Mouse (Mus musculus) heart, adult 9 months (tissue): ENCODE results near the gene Anp32a.

Source experiments
- DNase-seq, 2 experiments: peaks; one replicate each; pipeline ENCODE4 v3.0.0; 2022; ENCODE audit warnings: low spot score in 2 of 2

Anp32a gene

GRCm38 (mm10) chr9:62369172-62369571, 28.1 kb downstream of the Anp32a start:
- DNase-seq: no peak

DNA sequence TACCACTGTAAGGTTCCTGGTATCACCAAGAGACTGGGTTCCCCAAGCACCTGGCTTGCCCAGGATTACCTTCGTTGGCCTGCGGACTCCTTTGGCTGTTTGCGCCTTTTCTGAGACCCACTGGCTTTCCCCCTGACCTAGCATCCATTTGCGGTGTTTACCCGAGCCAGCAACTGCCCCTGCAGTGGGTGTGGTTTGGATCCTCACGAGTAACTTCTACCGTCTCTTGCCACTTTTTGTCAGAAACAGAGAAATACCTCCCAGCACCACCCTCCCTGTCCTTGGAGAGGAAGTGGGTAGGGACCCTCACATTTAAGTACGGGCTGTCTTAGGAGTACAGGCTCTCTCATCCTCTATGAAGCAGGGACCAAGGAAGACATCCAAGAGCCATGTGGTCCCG, 29.1 kb downstream of the Anp32a start:
- no peak for DNase-seq

- no peak for DNase-seq
These were observed 29.7 kb downstream of the Anp32a start for GRCm38 (mm10) chr9:62370648-62371280.

- DNase-seq: no peak
These were observed 30.9 kb downstream of the Anp32a start for GRCm38 (mm10) chr9:62371745-62372555.

DNA sequence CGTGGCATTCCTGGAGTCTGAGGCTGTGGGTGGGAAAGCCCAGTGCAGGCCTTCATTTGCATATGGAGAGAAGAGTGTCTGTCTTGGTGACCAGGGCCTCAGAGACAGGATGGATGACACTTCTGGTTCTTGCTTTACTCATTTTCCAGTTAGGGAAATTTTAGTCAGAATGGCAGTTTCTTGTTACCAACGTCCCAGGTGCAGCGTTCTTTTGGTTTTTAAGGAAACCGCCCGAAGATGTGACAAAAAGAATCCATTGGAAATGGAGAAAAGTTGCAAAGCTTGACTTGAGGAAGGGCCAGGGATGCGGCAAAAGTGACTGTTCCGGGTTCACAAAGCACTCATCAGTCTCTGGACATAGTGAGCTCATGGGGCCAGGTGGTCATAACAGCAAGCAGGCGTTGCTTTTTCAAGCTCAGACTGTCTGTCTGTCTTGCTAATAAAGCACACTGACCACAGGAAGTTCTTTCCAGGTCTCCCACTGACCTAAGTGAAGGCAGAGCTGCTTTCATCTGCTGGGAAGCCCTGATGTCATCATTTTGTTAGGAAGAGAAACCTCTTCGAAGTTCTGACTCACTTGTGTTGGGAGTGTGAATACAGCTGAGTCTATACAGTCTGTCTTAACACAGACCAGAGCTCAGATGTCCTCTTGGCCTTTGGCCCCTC, 31.6 kb downstream of the Anp32a start:
- no peak for DNase-seq

- no peak for DNase-seq
These were observed 32.4 kb downstream of the Anp32a start for GRCm38 (mm10) chr9:62373222-62374123.

DNA sequence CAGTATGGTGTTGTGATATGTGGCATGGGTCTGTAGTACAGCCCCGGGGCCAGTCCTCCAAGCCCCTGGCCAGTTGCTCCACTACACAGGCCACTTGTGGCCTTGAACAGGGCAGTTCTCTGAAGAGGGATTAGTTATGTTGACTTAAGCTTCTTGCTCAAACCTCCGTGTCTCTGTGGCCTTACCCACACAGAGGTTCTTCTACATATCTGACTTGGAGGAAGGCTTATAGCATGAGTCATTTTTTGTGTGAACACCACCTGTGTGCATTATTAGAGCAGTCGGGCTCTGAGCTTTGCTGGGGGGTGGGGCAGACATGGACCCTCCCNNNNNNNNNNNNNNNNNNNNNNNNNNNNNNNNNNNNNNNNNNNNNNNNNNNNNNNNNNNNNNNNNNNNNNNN, 33.2 kb downstream of the Anp32a start:
- no peak for DNase-seq

GRCm38 (mm10) chr9:62377897-62378296, 36.8 kb downstream of the Anp32a start:
- DNase-seq: no peak

DNA sequence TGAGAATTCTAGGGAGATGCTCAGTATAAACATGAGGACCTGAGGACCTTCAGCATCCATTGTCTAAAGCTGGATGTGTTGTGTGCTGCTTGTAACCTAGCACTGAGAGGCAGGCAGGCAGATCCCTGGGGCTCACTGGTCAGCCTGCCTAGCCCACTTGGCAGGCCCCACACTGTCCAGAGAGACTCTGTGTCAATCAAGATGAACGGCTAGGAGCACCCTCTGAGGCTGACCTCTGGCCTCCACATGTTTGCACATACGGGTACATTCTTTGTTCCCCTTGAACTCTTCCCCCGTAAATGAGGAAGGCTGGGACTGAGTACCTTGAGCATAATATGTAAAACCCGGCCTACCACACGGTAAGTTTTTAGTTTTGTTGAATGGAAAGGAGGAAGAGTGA, 39.3 kb downstream of the Anp32a start:
- no peak for DNase-seq

GRCm38 (mm10) chr9:62381402-62381913, 40.4 kb downstream of the Anp32a start:
- peak; percentile 56 to 69 for DNase-seq

- DNase-seq: peak in 1 of 2 experiments; percentile 50
These were observed 41.5 kb downstream of the Anp32a start for GRCm38 (mm10) chr9:62382519-62383084.

DNA sequence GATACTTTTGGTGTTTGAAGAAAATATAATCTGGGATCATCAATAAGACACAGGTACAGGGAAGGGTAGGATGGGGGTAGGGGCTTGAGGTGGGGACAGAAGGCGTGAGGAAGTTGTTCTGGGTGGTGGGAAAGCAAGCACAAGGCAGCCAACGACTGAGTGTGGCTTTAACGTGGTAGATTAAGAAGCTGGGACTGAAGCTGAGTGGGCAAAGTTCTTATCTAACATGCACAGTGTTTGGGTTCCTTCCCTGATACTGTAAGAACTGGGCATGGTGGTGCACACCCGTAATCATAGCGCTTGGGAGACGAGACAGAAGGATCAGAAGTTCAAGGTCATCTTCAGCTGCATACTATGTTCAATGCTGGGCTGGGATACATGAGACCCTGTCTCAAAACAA, 44.0 kb downstream of the Anp32a start:
- DNase-seq: no peak

DNA sequence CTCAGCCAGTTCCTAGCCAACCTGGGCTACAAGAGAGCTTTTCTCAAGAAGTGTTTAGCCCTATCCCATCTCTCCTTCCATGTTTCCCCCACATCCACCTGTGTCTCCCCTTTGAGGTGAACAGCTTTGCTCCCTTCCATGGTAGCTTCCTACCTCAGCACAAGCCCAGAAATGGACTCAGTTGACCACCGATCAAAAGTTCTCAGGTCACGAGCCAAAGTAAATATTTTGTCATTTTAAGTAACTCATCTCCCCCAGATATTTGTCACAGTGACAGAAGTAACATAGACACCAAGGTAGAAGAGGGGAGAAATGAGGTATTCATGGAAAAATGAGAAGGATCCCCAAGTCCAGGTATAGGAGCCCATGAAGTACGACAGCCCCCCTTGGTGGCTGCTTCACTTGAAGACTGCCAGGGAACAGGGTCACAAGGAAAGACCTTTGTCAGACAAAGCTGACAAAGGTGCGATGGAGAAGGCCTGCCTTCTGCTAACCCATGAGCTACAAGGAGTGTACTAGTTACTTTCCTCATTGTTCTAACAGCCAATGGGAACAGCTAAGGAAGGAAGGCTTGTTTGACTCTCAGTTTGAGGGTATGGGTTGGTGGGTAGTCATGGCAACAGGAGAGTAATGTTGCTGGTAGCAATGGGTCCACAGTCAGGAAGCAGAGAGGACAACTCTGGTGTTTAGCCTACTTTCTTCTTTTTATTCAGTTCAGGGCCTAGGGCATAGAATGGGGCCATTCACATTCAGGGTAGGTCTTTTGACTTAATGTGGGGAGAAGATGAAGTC, 44.8 kb downstream of the Anp32a start:
- no peak for DNase-seq

DNA sequence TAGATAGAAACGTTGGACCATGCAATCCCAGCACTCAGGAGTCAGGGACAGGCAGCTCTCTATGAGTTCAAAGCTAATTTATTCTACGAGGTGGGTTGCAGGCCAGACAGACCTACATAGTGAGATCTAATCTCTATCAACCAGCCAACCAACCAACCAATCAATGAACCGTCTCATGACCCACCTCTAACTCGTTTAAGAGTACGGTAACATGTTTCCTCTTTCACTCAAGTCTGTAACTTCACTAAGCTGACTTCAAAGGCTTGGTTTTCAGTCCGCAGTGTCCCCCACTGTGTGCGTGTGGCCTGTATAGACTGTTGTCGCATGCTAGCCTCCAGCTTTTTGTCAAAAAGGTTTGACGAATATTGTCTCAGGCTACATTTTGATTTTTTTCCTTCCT, 48.6 kb downstream of the Anp32a start:
- no peak for DNase-seq

DNA sequence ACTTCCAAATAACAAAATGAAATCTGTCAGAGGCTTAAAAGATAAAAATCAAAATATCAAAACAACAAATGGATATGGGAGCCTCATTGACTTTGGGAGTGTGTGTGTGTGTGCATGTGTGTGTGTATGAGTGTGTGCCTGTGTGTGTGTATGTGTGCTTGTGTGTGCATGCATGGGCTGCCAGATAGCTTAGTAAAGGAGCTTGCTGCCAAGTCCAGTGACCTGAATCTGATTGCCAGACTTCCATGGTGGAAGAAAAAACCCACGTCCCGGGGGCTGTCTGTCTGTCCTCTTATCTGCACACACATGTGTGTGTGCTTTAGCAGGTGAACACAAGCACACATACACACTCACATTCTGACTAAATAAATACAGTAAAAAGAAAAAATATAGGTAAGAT, 52.4 kb downstream of the Anp32a start:
- no peak for DNase-seq

GRCm38 (mm10) chr9:62394163-62394562, 53.1 kb downstream of the Anp32a start:
- no peak for DNase-seq

- DNase-seq: no peak
These were observed 59.6 kb downstream of the Anp32a start for GRCm38 (mm10) chr9:62400531-62401170.

DNA sequence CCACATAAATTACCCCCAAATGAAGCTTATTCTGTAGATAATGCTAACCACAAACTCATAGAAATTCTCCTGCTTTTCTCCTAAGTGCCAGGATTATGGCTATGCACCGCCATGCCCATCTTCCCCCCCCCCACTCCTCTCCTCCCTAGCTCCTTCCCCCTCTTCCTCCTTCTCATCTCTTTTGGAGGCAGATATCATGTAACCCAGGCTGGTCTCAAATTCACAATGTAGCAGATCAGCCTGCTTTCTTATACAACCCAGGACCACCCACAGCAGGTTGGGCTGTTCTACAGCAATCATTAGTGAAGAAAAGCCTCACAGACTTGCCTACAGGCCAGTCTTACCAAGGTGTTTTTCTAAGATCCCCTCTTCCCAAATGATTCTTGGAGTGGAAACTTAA, 60.5 kb downstream of the Anp32a start:
- DNase-seq: no peak

DNA sequence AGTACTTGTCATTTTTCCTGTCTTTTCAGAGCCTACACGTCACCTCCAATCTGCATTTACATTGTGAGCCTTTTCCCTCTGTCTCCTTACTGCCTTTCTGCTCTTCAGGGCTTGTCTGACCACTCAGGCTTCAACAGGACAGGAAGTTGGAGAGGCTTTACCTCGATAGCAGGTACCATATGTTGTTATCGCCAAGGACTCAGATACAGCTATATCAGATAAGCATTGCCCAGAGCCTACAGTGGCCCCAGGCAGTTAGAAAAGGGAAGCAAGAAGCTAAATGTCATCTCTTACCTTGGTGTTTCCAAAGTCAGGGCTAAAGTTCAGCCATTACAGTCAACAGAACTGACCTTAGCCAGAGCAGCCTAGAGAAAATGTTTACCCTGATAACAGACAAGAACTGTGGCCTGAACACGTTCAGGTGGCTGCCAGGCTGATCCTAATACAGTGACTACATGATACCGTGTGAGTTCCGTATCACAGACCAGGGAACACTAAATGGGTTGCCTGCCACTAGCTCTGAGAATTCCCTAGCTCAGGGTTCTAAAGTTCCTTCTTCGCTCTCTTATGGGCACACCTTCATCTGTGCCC, 65.4 kb downstream of the Anp32a start:
- DNase-seq: no peak
